Mouse (Mus musculus) layer of hippocampus, postnatal 25 days (tissue): ENCODE data around the gene Slit3. TPM values are rescaled to one million over a fixed set of nuclear protein-coding genes. Genes with fewer than 3 reads are reported as not detected.

Experiments
- DNase-seq, 2 experiments: peaks; one replicate each; pipeline ENCODE4 v3.0.0; 2022; ENCODE audit warnings: mixed read lengths in 2 of 2, low spot score in 1 of 2; ENCODE audit errors: extremely low spot score in 1 of 2
- total RNA-seq, 2 experiments: library from RNA; stranded (reverse); gene quantifications; 2 replicates each; pipeline ENCODE4 v1.2.3; 2021

The Slit3 gene
- total RNA-seq, 2 experiments from 2014 or later, result 86.6 to 115 TPM

DNA sequence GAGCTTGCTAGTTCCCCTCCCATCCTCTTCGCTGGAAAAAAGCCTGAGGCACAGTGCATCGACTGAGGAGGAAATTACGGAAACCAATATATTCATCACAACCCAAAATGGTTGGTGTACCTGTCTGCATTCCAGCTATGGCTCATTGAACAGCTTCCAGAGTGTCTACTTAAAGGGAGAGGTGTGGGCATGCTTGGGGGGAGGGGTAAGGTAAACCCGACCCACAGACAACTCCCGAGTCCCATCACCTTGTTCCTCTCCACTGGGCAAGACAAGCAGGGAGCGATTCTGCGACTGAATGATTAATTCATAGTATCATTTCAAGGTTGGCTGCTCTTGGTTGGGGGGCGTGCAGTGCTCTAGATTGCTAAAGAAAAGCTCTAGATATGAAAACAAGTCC is 310.1 kb downstream of the Slit3 start:
- no peak for DNase-seq

GRCm38 (mm10) chr11:35437510-35437909 is 316.5 kb downstream of the Slit3 start:
- DNase-seq, result no peak

DNA sequence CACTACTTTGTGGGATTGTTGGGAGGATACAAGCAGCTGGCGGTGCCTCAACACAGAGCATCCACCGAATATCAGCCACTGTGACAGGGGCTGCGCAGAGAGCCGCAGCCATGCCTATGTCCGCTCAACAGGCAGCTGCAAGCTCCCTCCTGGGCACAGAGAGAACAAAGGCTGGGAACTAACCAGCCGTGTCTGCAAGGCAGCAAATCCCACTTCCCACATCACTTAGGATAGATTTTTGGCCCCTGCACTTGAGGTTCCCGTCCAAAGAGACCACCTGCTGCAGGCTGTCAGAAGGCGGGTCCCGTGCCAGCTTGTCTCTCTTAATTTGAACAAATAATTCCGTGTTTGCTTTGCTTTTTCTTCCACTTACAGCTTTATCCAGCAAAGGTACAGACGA is 319.2 kb downstream of the Slit3 start:
- no peak for DNase-seq

- no peak for DNase-seq
These were observed 323.6 kb downstream of the Slit3 start for GRCm38 (mm10) chr11:35444489-35445100.

DNA sequence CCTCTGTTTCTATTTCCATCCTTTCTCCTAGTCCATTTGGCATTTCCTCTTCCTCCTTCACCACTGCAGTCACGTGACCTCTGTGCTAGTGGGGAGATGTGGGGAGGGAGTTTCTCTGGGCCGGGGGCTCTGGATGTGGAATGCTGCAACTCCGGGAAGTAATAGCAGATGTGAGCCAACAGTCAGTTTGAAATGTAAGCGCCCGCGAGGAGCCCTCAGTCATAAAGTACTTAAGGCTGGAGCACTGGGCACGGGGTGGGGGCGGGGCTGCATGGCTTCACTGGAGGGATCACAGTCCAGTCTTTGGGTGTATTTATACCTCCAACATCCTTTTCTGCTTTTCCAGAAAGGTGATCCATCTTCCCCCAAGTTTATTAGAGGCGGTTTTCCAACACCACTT is 326.9 kb downstream of the Slit3 start:
- no peak for DNase-seq

GRCm38 (mm10) chr11:35449199-35449598 is 328.2 kb downstream of the Slit3 start:
- no peak for DNase-seq

DNA sequence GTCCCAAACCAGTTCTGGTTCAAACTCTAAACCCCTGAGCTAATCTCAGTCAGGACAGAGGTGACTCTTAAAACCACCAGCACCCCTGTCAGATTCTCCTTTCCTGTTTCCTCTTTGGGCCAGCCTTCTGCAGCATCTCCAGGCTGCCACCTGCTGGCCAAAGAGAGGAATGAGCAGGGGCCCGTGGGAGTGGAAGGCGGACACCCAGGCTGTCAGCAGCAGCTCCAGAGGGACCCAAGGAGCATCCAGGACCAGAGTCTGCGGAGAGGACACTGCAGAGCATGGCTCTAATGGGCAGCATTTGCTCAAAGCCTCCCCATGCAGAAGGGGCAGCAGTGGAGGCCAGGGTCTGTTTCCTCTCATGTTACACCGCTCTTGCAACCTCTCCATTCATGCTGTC is 330.6 kb downstream of the Slit3 start:
- DNase-seq, result peak; percentile 68 to 80

DNA sequence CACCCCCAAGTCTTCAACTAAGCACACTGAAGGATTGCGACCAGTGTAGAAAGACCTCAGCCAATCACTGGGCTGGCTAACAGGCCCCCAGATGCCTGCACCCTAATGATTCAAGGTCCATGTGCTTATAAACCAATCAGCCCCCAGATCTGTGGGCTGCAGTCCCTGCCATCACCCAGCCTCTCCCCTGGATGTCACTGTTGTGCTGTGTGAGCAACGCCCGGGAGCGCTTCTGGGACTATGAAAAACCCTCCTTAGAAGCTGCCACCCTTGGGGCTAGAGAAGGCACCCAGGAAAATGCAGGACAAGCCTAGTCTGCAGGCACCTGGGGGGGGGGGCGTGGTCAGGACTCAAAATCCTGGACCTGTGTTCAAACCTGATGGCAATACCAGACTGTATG is 331.4 kb downstream of the Slit3 start:
- peak; percentile 42 to 49 for DNase-seq

- DNase-seq, result no peak
These were observed 333.2 kb downstream of the Slit3 start for GRCm38 (mm10) chr11:35454191-35454725.

DNA sequence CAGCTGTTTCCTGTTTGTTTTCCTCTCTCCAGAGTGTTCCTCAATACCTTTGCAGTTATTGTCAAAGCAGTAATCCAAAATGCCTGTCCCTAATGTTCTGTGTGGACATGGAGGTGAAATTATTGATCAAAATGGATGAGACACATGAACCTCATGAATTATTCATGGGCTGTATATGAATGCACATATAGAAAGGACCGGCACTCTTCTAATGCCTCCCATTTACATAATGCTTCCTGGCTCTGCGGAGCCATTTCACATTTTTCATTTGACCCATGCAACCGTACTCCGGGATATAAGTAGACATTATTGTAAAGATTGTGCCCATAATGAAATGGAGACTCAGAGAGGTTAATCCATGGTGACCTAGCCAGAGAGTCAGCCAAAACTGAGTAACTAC is 333.8 kb downstream of the Slit3 start:
- DNase-seq, result no peak

- DNase-seq, result no peak
These were observed 337.0 kb downstream of the Slit3 start for GRCm38 (mm10) chr11:35458068-35458467.

DNA sequence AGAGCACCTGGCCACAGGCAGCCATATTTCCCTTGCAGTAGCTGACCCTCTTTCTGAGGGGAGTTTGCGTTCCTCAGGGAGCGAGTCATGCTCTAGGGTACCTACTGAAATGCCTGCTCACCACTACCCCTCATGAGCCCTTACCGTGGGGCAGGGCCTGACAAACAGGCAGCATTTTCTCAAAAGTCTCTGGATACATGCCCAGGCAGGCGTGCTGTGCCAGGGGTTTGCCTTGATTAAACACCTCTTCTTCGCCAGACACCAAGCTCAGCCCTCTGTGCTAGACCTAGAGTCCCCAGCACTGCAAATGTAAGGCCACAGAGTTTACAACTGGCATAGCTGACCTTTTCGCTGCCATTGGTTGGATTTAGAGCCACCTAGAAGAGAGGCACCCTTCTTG is 345.7 kb downstream of the Slit3 start:
- no peak for DNase-seq

DNA sequence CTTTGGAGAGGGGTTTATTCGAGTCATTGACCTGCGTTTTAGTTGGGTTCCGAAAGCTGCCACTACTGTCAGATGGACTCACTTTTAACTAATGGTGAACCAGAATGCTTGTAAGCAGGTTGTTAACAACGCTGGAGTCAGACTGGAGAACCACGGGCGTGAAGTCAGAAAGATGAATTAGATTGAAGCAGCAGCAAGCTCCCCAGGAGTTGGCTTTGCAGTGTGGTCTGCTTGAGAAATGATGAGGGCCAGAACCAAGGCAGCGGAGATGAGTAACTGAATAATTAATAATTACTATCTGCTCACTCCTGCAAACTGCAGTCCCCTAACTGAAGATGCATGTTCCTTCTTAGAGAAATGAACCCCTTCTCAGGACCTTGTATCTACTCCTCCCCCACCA is 347.8 kb downstream of the Slit3 start:
- DNase-seq, result no peak

DNA sequence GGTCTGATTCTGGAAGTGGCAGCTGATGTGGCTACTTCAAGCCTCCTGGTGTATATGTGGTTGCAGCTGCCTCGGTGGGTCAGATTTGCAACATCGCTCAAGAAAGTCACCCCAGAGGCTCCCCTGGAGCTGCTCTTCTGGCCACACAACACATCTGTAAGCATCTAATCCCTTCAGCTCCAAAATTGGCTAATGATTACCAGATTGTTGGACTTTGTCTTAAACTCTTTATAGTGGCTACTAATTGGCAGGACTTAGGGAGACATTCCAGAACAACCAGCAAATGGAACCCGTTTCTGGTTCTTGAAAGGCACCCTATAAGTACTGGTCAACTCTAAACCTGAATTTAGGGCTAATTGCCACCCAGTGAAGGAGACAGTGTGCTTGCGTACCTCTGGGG is 348.9 kb downstream of the Slit3 start:
- no peak for DNase-seq

DNA sequence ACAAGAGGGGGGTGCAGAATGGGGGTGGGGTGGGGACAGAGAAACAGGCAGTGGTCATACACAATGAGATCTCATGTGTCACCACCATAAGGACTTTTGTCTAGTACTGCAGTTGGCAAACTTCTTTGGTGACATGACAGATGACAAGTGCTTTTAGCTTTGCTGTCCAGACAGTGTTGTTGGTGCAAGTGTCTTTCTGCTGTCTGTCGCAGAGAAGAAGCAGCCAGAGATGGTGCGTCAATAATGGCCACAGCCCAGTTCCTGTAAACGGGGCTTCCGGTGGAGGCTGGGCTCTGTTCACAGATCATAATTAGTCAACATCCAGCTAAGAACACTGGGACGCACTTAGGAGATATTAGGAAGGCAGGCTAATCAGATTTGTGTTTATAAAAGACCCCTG is 349.8 kb downstream of the Slit3 start:
- no peak for DNase-seq

DNA sequence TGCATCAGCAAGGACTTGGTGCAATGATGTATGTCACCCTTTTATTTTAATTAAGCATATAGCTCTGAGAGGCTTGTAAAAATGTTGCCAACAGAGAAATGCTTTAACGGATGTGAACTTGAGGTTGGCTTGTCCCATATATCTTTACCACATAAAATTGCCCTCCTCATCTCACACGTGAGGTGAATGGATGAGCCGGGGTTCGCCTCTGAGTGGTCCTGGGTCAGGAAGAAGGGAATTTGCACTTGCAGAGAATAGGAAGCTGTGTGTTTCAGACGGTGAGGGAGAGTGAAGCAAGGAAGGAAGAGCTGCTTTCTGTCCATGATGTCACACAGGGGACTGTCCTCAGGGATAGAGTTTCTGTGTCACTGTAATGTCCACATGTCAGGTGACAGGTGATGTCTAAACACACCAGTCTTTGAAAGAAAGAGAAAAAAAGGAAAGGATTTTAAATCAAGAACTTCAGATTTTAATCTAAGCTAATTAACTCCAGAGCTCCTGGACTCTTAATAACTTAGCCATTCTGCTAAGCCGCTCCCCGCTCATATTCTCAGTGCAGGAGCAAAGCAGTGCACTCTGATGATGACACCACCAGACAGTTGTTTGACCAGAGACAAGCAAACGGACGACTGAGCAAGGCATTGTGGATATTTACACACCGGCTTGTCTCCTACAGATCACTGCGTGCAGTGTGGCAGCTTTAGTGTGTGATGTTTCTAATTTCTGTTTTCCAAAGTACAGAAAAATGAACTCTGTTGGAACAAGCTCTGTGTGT is 352.0 kb downstream of the Slit3 start:
- no peak for DNase-seq

GRCm38 (mm10) chr11:35473617-35473996 is 352.6 kb downstream of the Slit3 start:
- DNase-seq, result no peak

DNA sequence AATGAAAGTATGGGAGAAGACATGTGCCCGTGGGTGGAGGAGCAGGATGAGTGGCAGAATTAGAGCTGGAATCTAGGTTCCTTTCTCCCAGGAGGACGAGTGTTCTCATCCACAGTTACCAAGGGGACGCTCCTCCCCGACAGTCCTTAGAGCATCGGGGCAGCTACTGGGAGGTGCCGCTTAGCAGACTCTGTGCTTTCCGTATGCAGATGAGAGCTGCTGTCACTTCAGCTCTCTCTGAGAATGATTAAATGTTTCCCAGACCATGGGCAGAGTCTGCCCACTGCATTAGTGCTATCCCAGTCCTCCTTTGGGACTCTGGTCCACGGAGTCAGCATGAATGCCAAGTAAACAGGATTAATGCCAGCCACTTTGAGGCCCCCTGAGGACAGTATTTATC is 359.1 kb downstream of the Slit3 start:
- no peak for DNase-seq

GRCm38 (mm10) chr11:35481611-35482363 is 360.8 kb downstream of the Slit3 start:
- DNase-seq, result no peak

DNA sequence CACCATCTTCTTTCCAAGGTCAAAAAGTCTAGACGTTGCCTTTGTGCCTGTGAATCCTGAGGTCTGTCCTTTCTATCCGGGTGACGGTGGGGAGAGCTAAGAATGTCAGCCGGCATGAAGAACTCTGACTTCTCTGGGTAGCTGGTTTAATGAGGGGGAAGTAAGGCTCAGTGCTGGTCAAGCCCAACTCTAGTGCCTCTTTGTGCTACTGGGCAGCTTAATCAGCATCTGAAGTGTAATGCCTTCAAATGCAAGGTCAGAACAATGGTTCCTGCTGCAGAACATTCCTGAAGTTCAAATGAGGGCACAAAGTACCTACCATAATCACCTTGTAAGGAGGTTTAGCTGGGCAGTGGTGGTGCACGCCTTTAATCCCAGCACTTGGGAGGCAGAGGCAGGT is 366.9 kb downstream of the Slit3 start:
- DNase-seq, result no peak

- DNase-seq, result no peak
These were observed 370.7 kb downstream of the Slit3 start for GRCm38 (mm10) chr11:35491701-35492100.
